Mouse (Mus musculus) spleen, adult 2 months (tissue): ENCODE results near the gene Camsap1. TPM values are rescaled to one million over a fixed set of nuclear protein-coding genes. Genes with fewer than 3 reads are reported as not detected.

ENCODE experiments used
- DNase-seq, 2 experiments: peaks; one replicate each; pipeline versions ENCODE4 v3.0.0 to v3.0.0-alpha.2; 2012 to 2021; ENCODE audit warnings: low spot score in 2 of 2, low read depth in 1 of 2
- H3K27ac ChIP-seq: fragments of 200-500 bp; 2 replicates; pipeline ENCODE4 v1.5.1; 2012; ENCODE audit warnings: low read length, inconsistent platforms; ENCODE audit not compliant: insufficient read depth
- H3K27me3 ChIP-seq: fragments of 200-500 bp; 2 replicates; pipeline ENCODE4 v1.6.1; 2012; ENCODE audit warnings: mild to moderate bottlenecking, moderate library complexity, low read length, inconsistent platforms; ENCODE audit not compliant: control insufficient read depth, insufficient read depth
- H3K36me3 ChIP-seq: fragments of 200-500 bp; 2 replicates; pipeline ENCODE4 v1.6.1; 2012; ENCODE audit warnings: mild to moderate bottlenecking, low read length, inconsistent platforms; ENCODE audit not compliant: control insufficient read depth, insufficient read depth
- H3K4me1 ChIP-seq: fragments of 200-500 bp; 2 replicates; pipeline ENCODE4 v1.6.1; 2011; ENCODE audit warnings: inconsistent platforms; ENCODE audit not compliant: control insufficient read depth, insufficient read depth, insufficient read length
- H3K4me3 ChIP-seq: fragments of 200-500 bp; 2 replicates; pipeline ENCODE4 v1.5.1; 2011; ENCODE audit warnings: mild to moderate bottlenecking, inconsistent platforms; ENCODE audit not compliant: insufficient read depth, insufficient read length; ENCODE audit errors: extremely low read depth
- CTCF ChIP-seq: fragments of 200-500 bp; IDR thresholded peaks from 2 replicates; pipeline ENCODE4 v1.5.1; 2011; ENCODE audit warnings: mild to moderate bottlenecking, inconsistent platforms; ENCODE audit not compliant: insufficient read depth, insufficient read length, insufficient replicate concordance; ENCODE audit errors: extremely low read depth
- POLR2A ChIP-seq: fragments of 200-500 bp; IDR thresholded peaks from 2 replicates; pipeline ENCODE4 v1.6.1; 2011; ENCODE audit warnings: low read depth, low read length, inconsistent platforms
- WGBS: fragments of 180-500 bp; shearing (Covaris S2); methylation state at CpG from one replicate; pipeline ENCODE4 v1.1.7; 2018; 5-methylcytosine and 5-hydroxymethylcytosine counted together
- polyA plus RNA-seq: library from polyadenylated mRNA; depleted of rRNA; stranded (reverse); fragments of >200 nt; gene quantifications from 2 replicates; pipeline ENCODE4 v1.2.3, GENCODE M21; 2012

Camsap1 gene
- polyA plus RNA-seq, 1 experiment: 6.5 TPM

GRCm38 (mm10) chr2:25892440-25892839 is 90.6 kb downstream of the Camsap1 start:
- DNase-seq: no peak
- Histone ChIP-seq H3K36me3 (no peaks in the 10 kb centered on the region), H3K27ac (no peak overlapping the region), H3K4me1 (no peaks in the 10 kb centered on the region), H3K27me3 (no peaks in the 10 kb centered on the region), H3K4me3 (no peak overlapping the region)
- TF ChIP-seq POLR2A (no peak), CTCF (no peak)
- WGBS: 41% methylated on average over 7 of the region's 7 CpGs

- no peak for TF ChIP-seq POLR2A
- no peak for TF ChIP-seq CTCF
- no peaks in the 10 kb centered on the region for H3K36me3 ChIP-seq
- H3K27me3 ChIP-seq: no peaks in the 10 kb centered on the region
- H3K4me1 ChIP-seq: no peaks in the 10 kb centered on the region
- DNase-seq: no peak
- WGBS: 60% methylated on average over 5 of the region's 5 CpGs
- no peak overlapping the region for H3K27ac ChIP-seq
- no peak overlapping the region for H3K4me3 ChIP-seq
These were observed 94.9 kb downstream of the Camsap1 start for GRCm38 (mm10) chr2:25888144-25888543.

- H3K4me1 ChIP-seq: no peaks in the 10 kb centered on the region
- 72% methylated on average over 8 of the region's 8 CpGs for WGBS
- no peaks in the 10 kb centered on the region for H3K27me3 ChIP-seq
- H3K36me3 ChIP-seq: no peaks in the 10 kb centered on the region
- no peak overlapping the region for H3K27ac ChIP-seq
- TF ChIP-seq POLR2A (no peak), CTCF (no peak)
- no peak for DNase-seq
- H3K4me3 ChIP-seq: no peak overlapping the region
These were observed 95.9 kb downstream of the Camsap1 start for GRCm38 (mm10) chr2:25887226-25887625.

- H3K36me3 ChIP-seq: no peaks in the 10 kb centered on the region
- no peak for TF ChIP-seq CTCF
- no peak for TF ChIP-seq POLR2A
- no peaks in the 10 kb centered on the region for H3K27me3 ChIP-seq
- no peak for DNase-seq
- no peak overlapping the region for H3K27ac ChIP-seq
- 78% methylated on average over 3 of the region's 3 CpGs for WGBS
- H3K4me3 ChIP-seq: no peak overlapping the region
- H3K4me1 ChIP-seq: no peaks in the 10 kb centered on the region
These were observed 98.3 kb downstream of the Camsap1 start for GRCm38 (mm10) chr2:25884756-25885155.

GRCm38 (mm10) chr2:25882276-25882675 is 100.8 kb downstream of the Camsap1 start:
- no peak overlapping the region for H3K27ac ChIP-seq
- no peaks in the 10 kb centered on the region; the same call in 1 of the 2 replicates for H3K4me1 ChIP-seq
- TF ChIP-seq POLR2A (no peak), CTCF (no peak)
- H3K4me3 ChIP-seq: no peak overlapping the region
- WGBS: 48% methylated on average over 1 of the region's 1 CpGs
- H3K36me3 ChIP-seq: no peaks in the 10 kb centered on the region
- peaks cover 3% of the 10 kb centered on the region for H3K27me3 ChIP-seq
- no peak for DNase-seq

- Histone ChIP-seq H3K4me1 (no peaks in the 10 kb centered on the region; the same call in 1 of the 2 replicates), H3K27me3 (peaks cover 3% of the 10 kb centered on the region), H3K36me3 (no peaks in the 10 kb centered on the region), H3K27ac (no peak overlapping the region), H3K4me3 (no peak overlapping the region)
- no peak for DNase-seq
- TF ChIP-seq POLR2A (no peak), CTCF (no peak)
- 46% methylated on average over 4 of the region's 4 CpGs for WGBS
These were observed 104.0 kb downstream of the Camsap1 start for GRCm38 (mm10) chr2:25879061-25879460.

GRCm38 (mm10) chr2:25878516-25878915 is 104.6 kb downstream of the Camsap1 start:
- Histone ChIP-seq H3K36me3 (no peaks in the 10 kb centered on the region), H3K4me1 (no peaks in the 10 kb centered on the region; the same call in 1 of the 2 replicates), H3K27me3 (peaks cover 3% of the 10 kb centered on the region), H3K4me3 (no peak overlapping the region), H3K27ac (no peak overlapping the region)
- WGBS: 76% methylated on average over 2 of the region's 2 CpGs
- no peak for TF ChIP-seq POLR2A
- TF ChIP-seq CTCF: no peak
- no peak for DNase-seq
